In the genomic region with DNA sequence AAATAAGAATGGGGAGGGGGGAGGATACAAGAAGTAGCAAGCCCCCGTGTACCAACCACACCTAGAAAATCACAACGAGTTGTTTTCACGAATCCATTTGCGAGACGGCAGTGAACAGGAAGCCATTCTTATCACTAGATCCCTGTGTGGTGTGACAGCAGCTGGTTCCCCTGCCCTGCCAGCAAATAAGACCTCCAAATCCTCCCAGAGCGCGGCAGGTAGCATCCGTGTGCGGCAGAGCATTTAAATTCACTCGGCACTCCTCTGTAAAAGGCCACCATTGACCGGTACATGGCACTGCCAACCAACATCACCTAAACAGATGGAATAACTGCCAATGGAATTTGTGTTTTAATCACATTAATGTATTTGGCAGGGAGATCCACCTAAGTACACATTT, we compare ENCODE assay signal across 12 mouse cellular contexts.
DNase-seq lines count a peak whose midpoint lies in the region; ATAC-seq and TF ChIP-seq lines count a peak whose summit lies in the region.
"Had no signal": no experiment of that assay in that cellular context is flagged by ENCODE, and none has a peak within 500 bp of the region (broad histone marks: within the 10 kb centered on the region; RNA-seq: fewer than 3 reads in every experiment).

No protein-coding gene starts in this region.

- H3K4me3 ChIP-seq in layer of hippocampus, adult 2 months, result no peak overlapping the region
- H3K4me3 ChIP-seq in hindbrain, embryonic 12.5 days, result no peak overlapping the region
- H3K4me3 ChIP-seq in midbrain, postnatal 0 days (ENCODE audit: low read depth, low read length), result no peak overlapping the region

- no peak overlapping the region for H3K9ac ChIP-seq in hindbrain, embryonic 12.5 days
- 0 out of 2 replicates have a peak overlapping the region, but pooled peaks have one; percentile 8 for H3K9ac ChIP-seq in midbrain, postnatal 0 days (replicated peaks; ENCODE audit: low read length, poor library complexity, severe bottlenecking)

- no peaks in the 10 kb centered on the region for H3K36me3 ChIP-seq in hindbrain, embryonic 12.5 days
- no peaks in the 10 kb centered on the region for H3K36me3 ChIP-seq in midbrain, postnatal 0 days (ENCODE audit: insufficient read depth, low read length)

- H3K4me1 ChIP-seq in hindbrain, embryonic 12.5 days, result peaks cover 39% of the 10 kb centered on the region
- H3K4me1 ChIP-seq in midbrain, postnatal 0 days (ENCODE audit: insufficient read depth, low read length), result 0 out of 2 replicates have a peak, but pooled peaks cover 6% of the 10 kb centered on the region

- peak overlapping the region; percentile 69; the same call in 1 of the 2 replicates for H3K27ac ChIP-seq in layer of hippocampus, adult 2 months
- peak overlapping the region; percentile 80 for H3K27ac ChIP-seq in hindbrain, embryonic 12.5 days
- peak overlapping the region; percentile 76 for H3K27ac ChIP-seq in midbrain, postnatal 0 days (ENCODE audit: low read depth, low read length)

- ATAC-seq in hindbrain, embryonic 12.5 days (ENCODE audit: low FRiP score), result no peak
- ATAC-seq in midbrain, postnatal 0 days (ENCODE audit: low FRiP score), result no peak

- no peaks in the 10 kb centered on the region for H3K27me3 ChIP-seq in hindbrain, embryonic 12.5 days
- H3K27me3 ChIP-seq in midbrain, postnatal 0 days (ENCODE audit: insufficient read depth, low read length), result no peaks in the 10 kb centered on the region

- peaks cover 5% of the 10 kb centered on the region; the same call in 1 of the 2 replicates for H3K9me3 ChIP-seq in hindbrain, embryonic 12.5 days (replicated peaks)
- H3K9me3 ChIP-seq in midbrain, postnatal 0 days (ENCODE audit: low read length), result no peaks in the 10 kb centered on the region

- 68% methylated on average over 11 of the region's 11 CpGs for WGBS in hindbrain, embryonic 12.5 days
- 29% methylated on average over 11 of the region's 11 CpGs for WGBS in midbrain, postnatal 0 days

- H3K4me2 ChIP-seq in hindbrain, embryonic 12.5 days (replicated peaks), result no peak overlapping the region
- H3K4me2 ChIP-seq in midbrain, postnatal 0 days (ENCODE audit: low read depth, low read length, poor library complexity, severe bottlenecking), result peak overlapping the region; percentile 9; the same call in 1 of the 2 replicates
- H3K4me2 ChIP-seq: liver, embryonic 11.5 days had no signal

- no peak for TF ChIP-seq CTCF in layer of hippocampus, adult 2 months (conservative IDR thresholded peaks at IDR 0.05)
- TF ChIP-seq CTCF in midbrain, postnatal 0 days (IDR thresholded peaks at IDR 0.05), result no peak

- no peak for DNase-seq in layer of hippocampus, adult 2 months (ENCODE audit: low spot score in 2 of 2)
- no peak for DNase-seq in layer of hippocampus, adult 8-10 months (ENCODE audit: low spot score in 2 of 2)
- peak; percentile 64 to 78 for DNase-seq in cerebellum, postnatal 10 days
- DNase-seq in midbrain, postnatal 0 days (ENCODE audit: low spot score), result peak; percentile 31
- DNase-seq in right cerebral cortex, postnatal 10 days (ENCODE audit: low spot score in 2 of 2), result no peak
- no peak for DNase-seq in thymus, postnatal 36 days
- DNase-seq in embryo, embryonic 10 days (ENCODE audit: low spot score), result no peak
- DNase-seq: heart, adult 11 months; kidney, adult 8-10 months; thymus, postnatal 14 days had no signal

Comparison
In these comparisons a context has a peak if more than half of its experiments do, and no peak if none do; other contexts are left out.
1. DNase-seq: peak in cerebellum, postnatal 10 days (2 of 2) and midbrain, postnatal 0 days (single experiment); none in layer of hippocampus, adult 2 months (0 of 2), layer of hippocampus, adult 8-10 months (0 of 2), right cerebral cortex, postnatal 10 days (0 of 2), thymus, postnatal 36 days (0 of 2) and embryo, embryonic 10 days (single experiment).
2. Peak in every context shown above with its lines, with median percentiles within 50 percentile points of each other: H3K27ac ChIP-seq.